Mouse (Mus musculus): ENCODE results near the gene Kcnj15. TPM values are rescaled to one million over a fixed set of nuclear protein-coding genes. Genes with fewer than 3 reads are reported as not detected.

The Kcnj15 gene
- polyA plus RNA-seq, 2 experiments: 3.3 to 4.0 TPM

- ATAC-seq (ENCODE audit: low FRiP score, low read depth) (no peak), DNase-seq (ENCODE audit: low spot score) (no peak)
- Histone ChIP-seq H3K9ac (ENCODE audit: low read depth, low read length, severe bottlenecking) (no peak overlapping the region), H3K4me2 (replicated peaks; ENCODE audit: low read depth, low read length, severe bottlenecking) (no peak overlapping the region), H3K27ac (replicated peaks; ENCODE audit: low read depth, low read length) (no peak overlapping the region), H3K9me3 (ENCODE audit: control insufficient read depth, low read length) (no peaks in the 10 kb centered on the region), H3K4me3 (replicated peaks; ENCODE audit: low read length) (no peak overlapping the region), H3K4me1 (ENCODE audit: control insufficient read depth, insufficient read depth, low read length) (0 out of 2 replicates have a peak, but pooled peaks cover 3% of the 10 kb centered on the region), H3K36me3 (ENCODE audit: control insufficient read depth, insufficient read depth, low read length) (no peaks in the 10 kb centered on the region), H3K27me3 (ENCODE audit: control insufficient read depth, insufficient read depth, low read length) (no peaks in the 10 kb centered on the region)
- TF ChIP-seq POLR2A (IDR thresholded peaks at IDR 0.05; ENCODE audit: borderline replicate concordance, extremely low read depth, insufficient read depth, insufficient read length): no peak
- 86% methylated on average over 7 of the region's 7 CpGs for WGBS
Measured at GRCm38 (mm10) chr16:95216346-95216745, 41.0 kb upstream of the Kcnj15 start.

- WGBS: 74% methylated on average over 5 of the region's 5 CpGs
- no peak for DNase-seq (ENCODE audit: low spot score)
- Histone ChIP-seq H3K36me3 (ENCODE audit: control insufficient read depth, insufficient read depth, low read length) (no peaks in the 10 kb centered on the region), H3K4me2 (replicated peaks; ENCODE audit: low read depth, low read length, severe bottlenecking) (no peak overlapping the region), H3K27ac (replicated peaks; ENCODE audit: low read depth, low read length) (no peak overlapping the region), H3K4me1 (ENCODE audit: control insufficient read depth, insufficient read depth, low read length) (0 out of 2 replicates have a peak, but pooled peaks cover 3% of the 10 kb centered on the region), H3K4me3 (replicated peaks; ENCODE audit: low read length) (no peak overlapping the region), H3K9me3 (ENCODE audit: control insufficient read depth, low read length) (no peaks in the 10 kb centered on the region), H3K9ac (ENCODE audit: low read depth, low read length, severe bottlenecking) (no peak overlapping the region), H3K27me3 (ENCODE audit: control insufficient read depth, insufficient read depth, low read length) (no peaks in the 10 kb centered on the region)
- ATAC-seq (ENCODE audit: low FRiP score, low read depth): no peak
- no peak for TF ChIP-seq POLR2A (IDR thresholded peaks at IDR 0.05; ENCODE audit: borderline replicate concordance, extremely low read depth, insufficient read depth, insufficient read length)
Measured at GRCm38 (mm10) chr16:95216824-95217223, 40.5 kb upstream of the Kcnj15 start.

- no peaks in the 10 kb centered on the region for H3K27me3 ChIP-seq (ENCODE audit: control insufficient read depth, insufficient read depth, low read length)
- H3K4me1 ChIP-seq (ENCODE audit: control insufficient read depth, insufficient read depth, low read length): 0 out of 2 replicates have a peak, but pooled peaks cover 3% of the 10 kb centered on the region
- no peak overlapping the region for H3K4me2 ChIP-seq (replicated peaks; ENCODE audit: low read depth, low read length, severe bottlenecking)
- H3K36me3 ChIP-seq (ENCODE audit: control insufficient read depth, insufficient read depth, low read length): no peaks in the 10 kb centered on the region
- DNase-seq (ENCODE audit: low spot score) (no peak), ATAC-seq (ENCODE audit: low FRiP score, low read depth) (no peak)
- no peak for TF ChIP-seq POLR2A (IDR thresholded peaks at IDR 0.05; ENCODE audit: borderline replicate concordance, extremely low read depth, insufficient read depth, insufficient read length)
- H3K4me3 ChIP-seq (replicated peaks; ENCODE audit: low read length): no peak overlapping the region
- 77% methylated on average over 5 of the region's 5 CpGs for WGBS
- no peak overlapping the region for H3K9ac ChIP-seq (ENCODE audit: low read depth, low read length, severe bottlenecking)
- H3K9me3 ChIP-seq (ENCODE audit: control insufficient read depth, low read length): no peaks in the 10 kb centered on the region
- H3K27ac ChIP-seq (replicated peaks; ENCODE audit: low read depth, low read length): no peak overlapping the region
Measured at GRCm38 (mm10) chr16:95218783-95219182, 38.6 kb upstream of the Kcnj15 start.

GRCm38 (mm10) chr16:95219459-95219858, 37.9 kb upstream of the Kcnj15 start:
- H3K4me1 ChIP-seq (ENCODE audit: control insufficient read depth, insufficient read depth, low read length): 0 out of 2 replicates have a peak, but pooled peaks cover 3% of the 10 kb centered on the region
- ATAC-seq (ENCODE audit: low FRiP score, low read depth) (no peak), DNase-seq (ENCODE audit: low spot score) (no peak)
- H3K9me3 ChIP-seq (ENCODE audit: control insufficient read depth, low read length): no peaks in the 10 kb centered on the region
- TF ChIP-seq POLR2A (IDR thresholded peaks at IDR 0.05; ENCODE audit: borderline replicate concordance, extremely low read depth, insufficient read depth, insufficient read length): no peak
- H3K9ac ChIP-seq (ENCODE audit: low read depth, low read length, severe bottlenecking): no peak overlapping the region
- no peaks in the 10 kb centered on the region for H3K27me3 ChIP-seq (ENCODE audit: control insufficient read depth, insufficient read depth, low read length)
- no peaks in the 10 kb centered on the region for H3K36me3 ChIP-seq (ENCODE audit: control insufficient read depth, insufficient read depth, low read length)
- H3K4me2 ChIP-seq (replicated peaks; ENCODE audit: low read depth, low read length, severe bottlenecking): no peak overlapping the region
- no peak overlapping the region for H3K4me3 ChIP-seq (replicated peaks; ENCODE audit: low read length)
- 46% methylated on average over 2 of the region's 2 CpGs for WGBS
- no peak overlapping the region for H3K27ac ChIP-seq (replicated peaks; ENCODE audit: low read depth, low read length)

- H3K4me1 ChIP-seq (ENCODE audit: control insufficient read depth, insufficient read depth, low read length): 0 out of 2 replicates have a peak, but pooled peaks cover 3% of the 10 kb centered on the region
- no peak overlapping the region for H3K4me3 ChIP-seq (replicated peaks; ENCODE audit: low read length)
- no peak for TF ChIP-seq POLR2A (IDR thresholded peaks at IDR 0.05; ENCODE audit: borderline replicate concordance, extremely low read depth, insufficient read depth, insufficient read length)
- H3K27ac ChIP-seq (replicated peaks; ENCODE audit: low read depth, low read length): no peak overlapping the region
- no peaks in the 10 kb centered on the region for H3K9me3 ChIP-seq (ENCODE audit: control insufficient read depth, low read length)
- WGBS: 42% methylated on average over 4 of the region's 4 CpGs
- H3K9ac ChIP-seq (ENCODE audit: low read depth, low read length, severe bottlenecking): no peak overlapping the region
- DNase-seq (ENCODE audit: low spot score) (peak; percentile 26), ATAC-seq (ENCODE audit: low FRiP score, low read depth) (no peak)
- H3K27me3 ChIP-seq (ENCODE audit: control insufficient read depth, insufficient read depth, low read length): no peaks in the 10 kb centered on the region
- no peaks in the 10 kb centered on the region for H3K36me3 ChIP-seq (ENCODE audit: control insufficient read depth, insufficient read depth, low read length)
- no peak overlapping the region for H3K4me2 ChIP-seq (replicated peaks; ENCODE audit: low read depth, low read length, severe bottlenecking)
Measured at GRCm38 (mm10) chr16:95221051-95221450, 36.3 kb upstream of the Kcnj15 start.

Measured in limb, embryonic 14.5 days (tissue).